Mouse (Mus musculus) neural tube, embryonic 13.5 days (tissue): Measurements from ENCODE around the gene Dmpk. TPM values are rescaled to one million over a fixed set of nuclear protein-coding genes. Genes with fewer than 3 reads are reported as not detected.

ENCODE experiments used
- ATAC-seq: fragments of 200-750 bp; cut with Nextera tagmentation; 2 replicates; pipeline ENCODE4 v1.8.0; 2017; ENCODE audit warnings: low read depth, mild to moderate bottlenecking, moderate TSS enrichment, moderate library complexity
- H3K27ac ChIP-seq: fragments of 300-500 bp; sonication (generic); replicated peaks from 2 replicates; pipeline ENCODE4 v1.5.1; 2015; ENCODE audit warnings: moderate library complexity, mild to moderate bottlenecking, inconsistent platforms
- H3K27me3 ChIP-seq: fragments of 300-500 bp; sonication (generic); 2 replicates; pipeline ENCODE4 v1.6.1; 2015; ENCODE audit warnings: mild to moderate bottlenecking, inconsistent platforms
- H3K36me3 ChIP-seq: fragments of 300-500 bp; sonication (generic); 2 replicates; pipeline ENCODE4 v1.6.1; 2015; ENCODE audit warnings: mild to moderate bottlenecking, inconsistent platforms
- H3K4me1 ChIP-seq: fragments of 300-500 bp; sonication (generic); replicated peaks from 2 replicates; pipeline ENCODE4 v1.6.1; 2015; ENCODE audit warnings: inconsistent platforms
- H3K4me2 ChIP-seq: fragments of 300-500 bp; sonication (generic); 2 replicates; pipeline ENCODE4 v1.6.1; 2015; ENCODE audit warnings: inconsistent platforms, mild to moderate bottlenecking, moderate library complexity
- H3K4me3 ChIP-seq: fragments of 300-500 bp; sonication (generic); 2 replicates; pipeline ENCODE4 v1.5.1; 2015; ENCODE audit warnings: mild to moderate bottlenecking, inconsistent platforms
- H3K9ac ChIP-seq: fragments of 300-500 bp; sonication (generic); 2 replicates; pipeline ENCODE4 v1.6.1; 2015; ENCODE audit warnings: moderate library complexity, mild to moderate bottlenecking, inconsistent platforms
- H3K9me3 ChIP-seq: fragments of 300-500 bp; sonication (generic); 2 replicates; pipeline ENCODE4 v1.6.1; 2016; ENCODE audit warnings: inconsistent platforms
- WGBS: fragments of 180-500 bp; shearing (Covaris S2); methylation state at CpG from one replicate; pipeline ENCODE4 v1.1.7; 2015; 5-methylcytosine and 5-hydroxymethylcytosine counted together
- polyA plus RNA-seq: library from polyadenylated mRNA; unstranded; fragments of >200 nt; fragmentation: Nextera tagmentation; extraction: Ambion mirVana; gene quantifications from 2 replicates; pipeline ENCODE4 v1.2.1, GENCODE M21; 2015

Gene Dmpk
- polyA plus RNA-seq, 1 experiment from 2014 or later, result 10.5 TPM

DNA sequence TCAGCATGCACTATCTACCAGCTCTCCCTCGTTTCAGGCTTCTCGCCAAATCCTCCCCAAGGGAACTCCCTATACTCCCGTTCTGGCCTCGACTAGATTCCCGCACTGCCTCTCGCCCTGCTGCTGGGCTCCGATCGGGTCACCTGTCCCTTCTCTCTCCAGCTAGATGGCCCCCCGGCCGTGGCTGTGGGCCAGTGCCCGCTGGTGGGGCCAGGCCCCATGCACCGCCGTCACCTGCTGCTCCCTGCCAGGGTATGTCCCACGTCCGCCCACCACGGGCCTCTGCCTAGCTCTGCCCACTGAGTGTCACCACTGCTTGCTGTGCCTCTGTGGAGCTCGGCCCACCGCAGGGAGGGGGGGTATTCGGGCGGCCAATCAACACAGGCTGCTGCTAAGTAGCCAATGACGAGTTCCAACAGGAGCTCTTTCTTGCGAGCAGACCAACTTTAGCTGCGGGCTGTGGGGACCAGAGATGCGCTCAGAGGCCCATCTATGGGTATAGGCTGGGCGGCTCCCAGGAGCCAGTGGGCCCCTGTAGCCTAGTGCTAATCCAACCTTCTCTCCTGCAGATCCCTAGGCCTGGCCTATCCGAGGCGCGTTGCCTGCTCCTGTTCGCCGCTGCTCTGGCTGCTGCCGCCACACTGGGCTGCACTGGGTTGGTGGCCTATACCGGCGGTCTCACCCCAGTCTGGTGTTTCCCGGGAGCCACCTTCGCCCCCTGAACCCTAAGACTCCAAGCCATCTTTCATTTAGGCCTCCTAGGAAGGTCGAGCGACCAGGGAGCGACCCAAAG, 8.9 kb downstream of the Dmpk start:
- H3K9me3 ChIP-seq, result no peaks in the 10 kb centered on the region
- H3K27me3 ChIP-seq, result peaks cover 42% of the 10 kb centered on the region
- H3K27ac ChIP-seq, result peak overlapping the region; percentile 78
- peaks cover 58% of the 10 kb centered on the region for H3K4me1 ChIP-seq
- peak overlapping the region; percentile 59 for H3K4me3 ChIP-seq
- peak overlapping the region; percentile 56 for H3K9ac ChIP-seq
- H3K4me2 ChIP-seq, result peak overlapping the region; percentile 95
- peak; percentile 41 for ATAC-seq
- WGBS, result 5% methylated on average over 38 of the region's 38 CpGs
- H3K36me3 ChIP-seq, result peaks cover 42% of the 10 kb centered on the region

DNA sequence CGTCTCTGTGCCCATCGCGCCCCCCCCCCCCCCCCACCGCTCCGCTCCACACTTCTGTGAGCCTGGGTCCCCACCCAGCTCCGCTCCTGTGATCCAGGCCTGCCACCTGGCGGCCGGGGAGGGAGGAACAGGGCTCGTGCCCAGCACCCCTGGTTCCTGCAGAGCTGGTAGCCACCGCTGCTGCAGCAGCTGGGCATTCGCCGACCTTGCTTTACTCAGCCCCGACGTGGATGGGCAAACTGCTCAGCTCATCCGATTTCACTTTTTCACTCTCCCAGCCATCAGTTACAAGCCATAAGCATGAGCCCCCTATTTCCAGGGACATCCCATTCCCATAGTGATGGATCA, 9.5 kb downstream of the Dmpk start:
- peak overlapping the region; percentile 59 for H3K4me3 ChIP-seq
- no peaks in the 10 kb centered on the region for H3K9me3 ChIP-seq
- peaks cover 42% of the 10 kb centered on the region for H3K27me3 ChIP-seq
- H3K36me3 ChIP-seq, result peaks cover 37% of the 10 kb centered on the region
- H3K4me2 ChIP-seq, result peak overlapping the region; percentile 95
- H3K9ac ChIP-seq, result peak overlapping the region; percentile 56
- peak overlapping the region; percentile 78 for H3K27ac ChIP-seq
- under 1% methylated on average over 14 of the region's 15 CpGs for WGBS
- ATAC-seq, result peak; percentile 45
- peaks cover 58% of the 10 kb centered on the region for H3K4me1 ChIP-seq

- Histone ChIP-seq H3K36me3 (peaks cover 31% of the 10 kb centered on the region), H3K9me3 (no peaks in the 10 kb centered on the region), H3K4me3 (peak overlapping the region; percentile 59), H3K4me1 (peaks cover 58% of the 10 kb centered on the region), H3K4me2 (peak overlapping the region; percentile 95), H3K9ac (peak overlapping the region; percentile 72), H3K27ac (peak overlapping the region; percentile 86), H3K27me3 (peaks cover 42% of the 10 kb centered on the region)
- under 1% methylated on average over 45 of the region's 45 CpGs for WGBS
- peak; percentile 87 for ATAC-seq
Measured at GRCm38 (mm10) chr7:19093537-19094385, 10.1 kb downstream of the Dmpk start.

DNA sequence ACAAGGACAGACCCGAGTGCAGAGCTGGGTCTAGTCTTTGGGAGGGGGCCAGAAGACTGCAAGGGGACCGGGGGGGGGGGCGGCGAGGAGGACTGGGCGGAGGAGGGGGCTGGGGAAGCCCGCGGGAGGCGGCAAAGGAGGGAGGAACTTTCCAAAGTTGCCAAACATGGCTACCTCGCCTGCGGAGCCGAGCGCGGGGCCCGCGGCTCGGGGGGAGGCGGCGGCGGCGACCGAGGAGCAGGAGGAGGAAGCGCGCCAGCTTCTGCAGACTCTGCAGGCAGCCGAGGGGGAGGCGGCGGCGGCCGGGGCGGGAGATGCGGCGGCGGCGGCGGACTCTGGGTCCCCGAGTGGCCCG, 10.8 kb downstream of the Dmpk start, which contains the start of gene Six5:
TSS of gene Six5 (plus strand) at position 124 of the 355 bp plus-strand sequence.
- Histone ChIP-seq H3K4me3 (peak within 1 kb of the TSS; percentile 59), H3K36me3 (peaks cover 25% of the 10 kb centered on the region), H3K27ac (peak within 1 kb of the TSS; percentile 86), H3K9me3 (no peaks in the 10 kb centered on the region), H3K27me3 (peaks cover 42% of the 10 kb centered on the region), H3K4me2 (peak within 1 kb of the TSS; percentile 95), H3K4me1 (peaks cover 58% of the 10 kb centered on the region), H3K9ac (peak within 1 kb of the TSS; percentile 72)
- under 1% methylated on average over 32 of the region's 36 CpGs for WGBS
- no peak for ATAC-seq

- H3K4me1 ChIP-seq, result peaks cover 58% of the 10 kb centered on the region
- H3K27ac ChIP-seq, result peak overlapping the region; percentile 86
- H3K36me3 ChIP-seq, result peaks cover 20% of the 10 kb centered on the region
- under 1% methylated on average over 81 of the region's 87 CpGs for WGBS
- H3K9me3 ChIP-seq, result no peaks in the 10 kb centered on the region
- no peak for ATAC-seq
- H3K4me3 ChIP-seq, result peak overlapping the region; percentile 59
- H3K9ac ChIP-seq, result peak overlapping the region; percentile 72
- H3K4me2 ChIP-seq, result peak overlapping the region; percentile 95
- H3K27me3 ChIP-seq, result peaks cover 41% of the 10 kb centered on the region
Measured at GRCm38 (mm10) chr7:19094826-19095750, 11.4 kb downstream of the Dmpk start.

DNA sequence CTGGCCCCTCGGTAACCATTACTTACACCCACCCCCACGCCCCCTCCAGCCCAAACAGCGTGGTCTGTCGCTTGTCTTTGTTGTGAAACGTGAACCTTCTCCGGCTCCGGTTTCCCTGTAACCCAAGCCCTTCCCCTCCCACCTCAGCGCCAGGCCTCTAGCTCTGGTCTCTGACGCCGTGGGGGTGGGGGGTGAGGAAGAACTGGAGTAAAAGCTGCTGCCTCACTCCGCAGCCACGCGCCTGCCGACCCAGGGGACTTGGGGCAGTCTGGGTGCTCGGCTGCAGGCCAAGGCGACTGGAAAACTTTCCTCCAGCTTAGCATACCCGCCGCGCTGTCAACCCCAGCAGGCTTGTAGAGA, 12.1 kb downstream of the Dmpk start:
- no peaks in the 10 kb centered on the region for H3K9me3 ChIP-seq
- peaks cover 14% of the 10 kb centered on the region for H3K36me3 ChIP-seq
- peak overlapping the region; percentile 59 for H3K4me3 ChIP-seq
- peak overlapping the region; percentile 95 for H3K4me2 ChIP-seq
- no peak for ATAC-seq
- H3K27ac ChIP-seq, result no peak overlapping the region
- H3K4me1 ChIP-seq, result peaks cover 58% of the 10 kb centered on the region
- H3K27me3 ChIP-seq, result peaks cover 35% of the 10 kb centered on the region
- under 1% methylated on average over 19 of the region's 19 CpGs for WGBS
- H3K9ac ChIP-seq, result peak overlapping the region; percentile 72

DNA sequence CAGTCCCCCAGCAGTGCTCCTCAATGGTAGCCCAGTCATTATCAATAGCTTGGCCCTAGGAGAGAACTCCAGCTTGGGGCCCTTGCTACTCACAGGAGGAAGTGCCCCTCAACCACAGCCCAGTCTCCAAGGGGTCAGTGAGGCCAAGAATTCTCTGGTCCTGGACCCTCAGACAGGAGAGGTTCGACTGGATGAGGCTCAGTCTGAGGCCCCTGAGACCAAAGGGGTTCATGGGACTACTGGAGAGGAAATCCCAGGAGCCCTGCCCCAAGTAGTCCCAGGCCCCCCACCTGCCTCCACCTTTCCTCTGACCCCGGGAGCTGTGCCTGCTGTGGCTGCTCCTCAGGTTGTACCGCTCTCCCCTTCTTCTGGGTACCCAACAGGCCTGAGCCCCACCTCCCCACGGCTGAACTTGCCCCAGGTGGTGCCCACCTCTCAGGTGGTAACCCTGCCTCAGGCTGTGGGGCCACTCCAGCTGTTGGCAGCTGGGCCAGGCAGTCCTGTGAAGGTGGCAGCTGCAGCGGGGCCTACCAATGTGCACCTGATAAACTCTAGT, 12.8 kb downstream of the Dmpk start:
- no peak overlapping the region for H3K27ac ChIP-seq
- H3K36me3 ChIP-seq, result peaks cover 6% of the 10 kb centered on the region
- 45% methylated on average over 5 of the region's 5 CpGs for WGBS
- peaks cover 27% of the 10 kb centered on the region for H3K27me3 ChIP-seq
- peaks cover 56% of the 10 kb centered on the region for H3K4me1 ChIP-seq
- H3K9me3 ChIP-seq, result no peaks in the 10 kb centered on the region
- H3K9ac ChIP-seq, result peak overlapping the region; percentile 72
- no peak for ATAC-seq
- H3K4me2 ChIP-seq, result peak overlapping the region; percentile 95
- peak overlapping the region; percentile 59 for H3K4me3 ChIP-seq

- H3K4me1 ChIP-seq, result peaks cover 49% of the 10 kb centered on the region
- no peaks in the 10 kb centered on the region for H3K9me3 ChIP-seq
- WGBS, result 73% methylated on average over 2 of the region's 2 CpGs
- H3K9ac ChIP-seq, result 0 out of 2 replicates have a peak overlapping the region, but pooled peaks have one; percentile 72
- H3K27ac ChIP-seq, result no peak overlapping the region
- H3K27me3 ChIP-seq, result peaks cover 21% of the 10 kb centered on the region
- no peak overlapping the region for H3K4me3 ChIP-seq
- no peak overlapping the region for H3K4me2 ChIP-seq
- no peaks in the 10 kb centered on the region for H3K36me3 ChIP-seq
- ATAC-seq, result no peak
Measured at GRCm38 (mm10) chr7:19097217-19097616, 13.6 kb downstream of the Dmpk start.

DNA sequence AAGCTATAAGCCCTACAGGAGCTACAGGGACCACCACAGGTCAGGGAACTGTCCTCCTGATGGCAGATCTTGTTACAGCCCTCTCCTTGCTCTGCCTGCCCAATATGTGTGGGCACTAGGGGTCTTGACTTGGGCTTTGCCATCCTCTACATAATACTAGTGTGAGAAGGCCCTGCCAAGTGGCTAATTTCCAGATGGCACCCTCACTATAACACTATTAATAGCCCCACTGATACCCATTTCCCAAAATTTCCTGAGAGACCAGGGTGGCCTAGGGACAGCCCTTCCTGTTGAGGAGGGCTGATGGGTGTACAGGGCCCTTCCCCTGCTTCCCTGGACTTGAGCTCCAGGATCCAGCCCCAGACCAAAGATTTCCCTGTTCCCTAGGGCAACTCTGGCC, 14.2 kb downstream of the Dmpk start:
- no peak for ATAC-seq
- H3K36me3 ChIP-seq, result no peaks in the 10 kb centered on the region
- no peak overlapping the region for H3K4me2 ChIP-seq
- H3K4me1 ChIP-seq, result peaks cover 43% of the 10 kb centered on the region
- H3K9ac ChIP-seq, result no peak overlapping the region
- no peaks in the 10 kb centered on the region for H3K9me3 ChIP-seq
- H3K4me3 ChIP-seq, result no peak overlapping the region
- no peak overlapping the region for H3K27ac ChIP-seq
- peaks cover 21% of the 10 kb centered on the region for H3K27me3 ChIP-seq

DNA sequence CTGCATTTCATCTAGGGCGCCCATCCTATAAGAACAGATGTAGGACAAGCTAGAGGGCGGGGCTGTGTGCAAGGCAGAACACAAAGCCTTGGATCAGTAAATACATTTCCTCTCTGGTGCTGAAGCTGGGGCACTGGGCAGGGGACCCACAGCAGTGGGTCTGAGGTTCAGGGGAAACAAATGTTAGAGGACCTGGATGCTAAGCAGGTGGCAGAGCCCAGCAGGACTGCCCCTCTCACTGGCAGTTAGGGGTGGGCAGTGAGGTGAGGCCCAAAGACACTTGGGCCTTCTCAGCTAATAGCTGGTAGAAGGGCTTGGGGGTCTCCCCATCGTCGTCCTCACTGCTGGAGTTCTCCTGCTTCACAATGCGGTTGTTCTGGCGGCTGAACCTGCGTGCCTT, 15.2 kb downstream of the Dmpk start:
- no peak overlapping the region for H3K9ac ChIP-seq
- no peak overlapping the region for H3K27ac ChIP-seq
- no peak overlapping the region for H3K4me3 ChIP-seq
- no peak overlapping the region for H3K4me2 ChIP-seq
- H3K36me3 ChIP-seq, result no peaks in the 10 kb centered on the region
- no peaks in the 10 kb centered on the region for H3K9me3 ChIP-seq
- ATAC-seq, result no peak
- WGBS, result 58% methylated on average over 7 of the region's 7 CpGs
- peaks cover 21% of the 10 kb centered on the region for H3K27me3 ChIP-seq
- peaks cover 33% of the 10 kb centered on the region for H3K4me1 ChIP-seq

DNA sequence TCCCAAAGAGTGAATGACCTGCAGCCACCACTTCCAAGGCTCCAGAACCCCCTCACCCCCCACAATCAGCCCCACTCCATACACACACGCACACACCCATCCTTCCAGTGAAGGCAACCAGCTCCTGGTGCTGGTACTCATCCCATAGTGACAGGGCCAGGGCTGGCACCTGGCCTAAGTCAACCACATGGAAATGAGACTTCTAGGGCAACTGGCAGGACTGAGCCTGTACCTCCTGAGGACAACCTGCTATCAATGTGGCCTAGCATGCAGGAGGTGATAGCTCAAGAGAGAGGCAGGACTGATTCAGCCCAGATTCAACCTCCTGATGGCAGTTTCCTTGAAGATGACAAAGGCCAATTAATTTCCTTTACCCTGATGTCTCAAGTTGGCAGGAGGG, 16.6 kb downstream of the Dmpk start:
- H3K4me3 ChIP-seq, result no peak overlapping the region
- no peak overlapping the region for H3K4me2 ChIP-seq
- no peaks in the 10 kb centered on the region for H3K36me3 ChIP-seq
- H3K4me1 ChIP-seq, result peaks cover 19% of the 10 kb centered on the region
- no peak overlapping the region for H3K9ac ChIP-seq
- WGBS, result 76% methylated on average over 1 of the region's 1 CpGs
- no peaks in the 10 kb centered on the region for H3K9me3 ChIP-seq
- no peak overlapping the region for H3K27ac ChIP-seq
- ATAC-seq, result no peak
- peaks cover 11% of the 10 kb centered on the region for H3K27me3 ChIP-seq
